Mouse (Mus musculus) testis, adult 2 months (tissue): Measurements from ENCODE around the gene Nt5dc2. TPM values are rescaled to one million over a fixed set of nuclear protein-coding genes. Genes with fewer than 3 reads are reported as not detected.

Experiments used
- H3K27ac ChIP-seq: fragments of 200-500 bp; 2 replicates; pipeline ENCODE4 v1.5.1; 2012; ENCODE audit warnings: low read depth, low read length; ENCODE audit not compliant: control insufficient read depth, insufficient read depth
- H3K27me3 ChIP-seq: fragments of 200-500 bp; 2 replicates; pipeline ENCODE4 v1.6.1; 2012; ENCODE audit warnings: mild to moderate bottlenecking, low read length, moderate library complexity; ENCODE audit not compliant: control insufficient read depth, insufficient read depth
- H3K36me3 ChIP-seq: fragments of 200-500 bp; 2 replicates; pipeline ENCODE4 v1.6.1; 2012; ENCODE audit warnings: mild to moderate bottlenecking, low read length; ENCODE audit not compliant: control insufficient read depth, insufficient read depth
- H3K4me1 ChIP-seq: fragments of 200-500 bp; 2 replicates; pipeline ENCODE4 v1.6.1; 2012; ENCODE audit warnings: low read length; ENCODE audit not compliant: control insufficient read depth, insufficient read depth
- H3K4me3 ChIP-seq: fragments of 200-500 bp; 2 replicates; pipeline ENCODE4 v1.5.1; 2012; ENCODE audit warnings: low read depth, mild to moderate bottlenecking, low read length, moderate library complexity, mixed read lengths; ENCODE audit not compliant: control insufficient read depth
- CTCF ChIP-seq: fragments of 200-500 bp; IDR thresholded peaks from 2 replicates; pipeline ENCODE4 v1.5.1; 2012; ENCODE audit warnings: low read depth, mild to moderate bottlenecking, inconsistent platforms, low read length, moderate library complexity; ENCODE audit not compliant: control insufficient read depth, insufficient read depth, insufficient replicate concordance
- POLR2A ChIP-seq: fragments of 200-500 bp; IDR thresholded peaks from 2 replicates; pipeline ENCODE4 v1.6.1; 2012; ENCODE audit warnings: low read depth, mild to moderate bottlenecking, inconsistent platforms, low read length, moderate library complexity; ENCODE audit not compliant: control insufficient read depth
- polyA plus RNA-seq: library from polyadenylated mRNA; depleted of rRNA; stranded (reverse); fragments of >200 nt; gene quantifications from 2 replicates; pipeline ENCODE4 v1.2.3, GENCODE M21; 2012

The Nt5dc2 gene
- polyA plus RNA-seq, 1 experiment: 24.4 TPM

GRCm38 (mm10) chr14:31140141-31140540, 9.3 kb downstream of the Nt5dc2 start:
- H3K27me3 ChIP-seq: no peaks in the 10 kb centered on the region
- TF ChIP-seq CTCF: no peak
- TF ChIP-seq POLR2A: no peak
- no peaks in the 10 kb centered on the region for H3K4me1 ChIP-seq
- no peaks in the 10 kb centered on the region for H3K36me3 ChIP-seq
- no peak overlapping the region for H3K4me3 ChIP-seq
- H3K27ac ChIP-seq: no peak overlapping the region

DNA sequence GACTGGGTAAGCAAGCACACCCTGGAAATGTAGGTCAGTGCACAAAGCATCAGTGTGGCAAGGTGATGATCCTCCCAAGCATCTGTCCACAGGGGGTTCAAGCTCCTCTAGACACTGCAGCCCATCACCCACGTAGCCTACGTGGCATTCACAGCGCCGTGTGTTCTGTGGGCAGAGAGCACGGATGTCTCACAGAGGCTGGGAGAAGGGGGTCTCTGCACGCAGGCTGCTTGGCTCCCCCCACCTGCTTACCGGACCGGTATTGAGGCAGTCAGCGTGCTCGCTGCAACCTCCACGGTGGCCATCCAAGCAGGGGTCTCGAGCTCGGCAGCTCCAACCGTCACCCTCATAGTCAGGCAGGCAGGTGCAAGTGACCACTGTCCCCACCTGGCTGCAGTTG, 10.2 kb downstream of the Nt5dc2 start:
- Histone ChIP-seq H3K36me3 (no peaks in the 10 kb centered on the region), H3K27me3 (no peaks in the 10 kb centered on the region), H3K27ac (no peak overlapping the region), H3K4me1 (no peaks in the 10 kb centered on the region), H3K4me3 (no peak overlapping the region)
- no peak for TF ChIP-seq POLR2A
- no peak for TF ChIP-seq CTCF

DNA sequence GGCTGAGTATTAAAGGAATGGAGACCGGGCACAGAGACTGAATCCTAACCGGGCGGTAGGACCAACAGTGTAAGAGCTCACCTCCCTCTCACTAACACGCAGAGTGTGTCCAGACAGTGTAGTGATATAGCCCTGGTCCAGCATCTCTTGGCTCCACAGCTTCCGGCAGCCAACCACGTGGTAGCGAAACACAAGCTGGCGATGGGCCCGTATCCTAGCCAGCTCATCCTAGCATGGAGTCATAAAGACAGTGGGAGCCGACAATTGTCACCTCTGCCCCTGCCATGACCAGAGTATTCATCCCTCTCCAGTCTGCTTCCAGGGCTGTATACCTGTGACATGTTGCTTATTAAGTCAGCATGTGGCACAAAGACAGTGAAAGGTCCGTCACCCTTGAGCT, 14.8 kb downstream of the Nt5dc2 start:
- Histone ChIP-seq H3K4me3 (no peak overlapping the region), H3K27me3 (no peaks in the 10 kb centered on the region), H3K36me3 (no peaks in the 10 kb centered on the region), H3K27ac (no peak overlapping the region), H3K4me1 (no peaks in the 10 kb centered on the region)
- TF ChIP-seq CTCF: no peak
- no peak for TF ChIP-seq POLR2A

GRCm38 (mm10) chr14:31160196-31161150, 29.6 kb downstream of the Nt5dc2 start:
- no peaks in the 10 kb centered on the region for H3K36me3 ChIP-seq
- H3K27ac ChIP-seq: no peak overlapping the region
- no peak for TF ChIP-seq POLR2A
- TF ChIP-seq CTCF: no peak
- H3K4me3 ChIP-seq: no peak overlapping the region
- no peaks in the 10 kb centered on the region for H3K4me1 ChIP-seq
- H3K27me3 ChIP-seq: no peaks in the 10 kb centered on the region

- no peak for TF ChIP-seq POLR2A
- no peak for TF ChIP-seq CTCF
- Histone ChIP-seq H3K4me3 (no peak overlapping the region), H3K27ac (no peak overlapping the region), H3K4me1 (no peaks in the 10 kb centered on the region), H3K36me3 (no peaks in the 10 kb centered on the region), H3K27me3 (no peaks in the 10 kb centered on the region)
Observed at GRCm38 (mm10) chr14:31161191-31161590, 30.3 kb downstream of the Nt5dc2 start.

DNA sequence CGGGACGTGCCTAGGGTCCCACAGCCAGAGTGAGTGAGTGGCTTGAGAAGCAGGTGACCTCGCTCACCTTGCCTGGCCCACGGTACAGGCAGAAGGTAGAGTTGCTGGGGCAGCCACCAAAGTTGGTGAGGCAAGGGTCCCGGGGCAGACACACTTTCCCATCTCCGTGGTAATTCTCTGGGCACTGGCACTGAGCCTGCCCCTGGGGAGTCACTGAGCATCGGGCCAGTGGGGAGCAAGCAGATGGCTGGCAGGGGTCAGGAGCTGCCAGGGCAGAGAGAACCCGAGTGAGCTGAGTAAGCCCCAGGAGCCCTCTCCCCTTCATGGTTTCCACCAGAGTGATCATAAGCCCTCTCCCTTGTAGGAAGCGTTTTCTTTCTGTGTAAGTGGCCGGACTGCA, 30.8 kb downstream of the Nt5dc2 start:
- Histone ChIP-seq H3K27me3 (no peaks in the 10 kb centered on the region), H3K4me1 (no peaks in the 10 kb centered on the region), H3K36me3 (no peaks in the 10 kb centered on the region), H3K4me3 (no peak overlapping the region), H3K27ac (no peak overlapping the region)
- TF ChIP-seq CTCF: no peak

DNA sequence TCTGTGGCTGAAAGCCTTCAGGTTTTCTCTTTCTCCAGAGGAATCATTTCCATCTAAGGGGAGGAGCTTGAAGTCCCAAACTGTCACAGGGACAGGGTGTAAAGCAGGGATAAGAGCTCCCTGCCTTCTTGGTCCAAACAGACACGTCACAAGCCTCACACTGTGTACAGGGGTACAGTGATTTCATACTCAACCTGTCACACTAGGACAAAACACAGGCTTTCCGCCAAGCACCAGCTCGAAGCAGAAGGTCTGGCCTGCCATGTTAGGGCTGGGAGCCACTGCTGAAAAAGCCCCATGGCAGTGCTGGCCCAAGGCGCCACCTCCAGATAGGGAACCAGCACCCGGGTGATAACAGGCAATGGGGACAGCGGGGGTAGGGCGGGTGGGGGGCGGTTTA, 33.2 kb downstream of the Nt5dc2 start:
- H3K36me3 ChIP-seq: no peaks in the 10 kb centered on the region
- H3K4me3 ChIP-seq: no peak overlapping the region
- H3K27ac ChIP-seq: no peak overlapping the region
- H3K4me1 ChIP-seq: no peaks in the 10 kb centered on the region
- no peak for TF ChIP-seq POLR2A
- TF ChIP-seq CTCF: no peak
- H3K27me3 ChIP-seq: no peaks in the 10 kb centered on the region

- Histone ChIP-seq H3K4me3 (no peak overlapping the region), H3K4me1 (no peaks in the 10 kb centered on the region), H3K36me3 (no peaks in the 10 kb centered on the region), H3K27me3 (no peaks in the 10 kb centered on the region), H3K27ac (no peak overlapping the region)
- no peak for TF ChIP-seq CTCF
- TF ChIP-seq POLR2A: no peak
Observed at GRCm38 (mm10) chr14:31165010-31165409, 34.2 kb downstream of the Nt5dc2 start.
